Mouse (Mus musculus) left cerebral cortex, adult 6 months (tissue): ENCODE measurements around the gene Lpar3. TPM values are rescaled to one million over a fixed set of nuclear protein-coding genes. Genes with fewer than 3 reads are reported as not detected.

ENCODE experiments used
- long read RNA-seq, 2 experiments: library from polyadenylated mRNA; unstranded; transcript quantifications; one replicate each; pipeline ENCODE4 v2.0.0; 2019 to 2020
- polyA plus RNA-seq: library from polyadenylated mRNA; unstranded; fragments of <200 nt; fragmentation: Nextera tagmentation; gene quantifications from 2 replicates; pipeline ENCODE4 v1.2.3, GENCODE M21; 2021

The Lpar3 gene
- 0.51 and 0.67 TPM in 2 replicates for polyA plus RNA-seq
- long read RNA-seq, experiment 1, partial matches to known transcripts: 0 of 4 reads
- long read RNA-seq, experiment 1, other reads (novel, unspliced or antisense): 0 of 4 reads
- long read RNA-seq, experiment 2, partial matches to known transcripts: 1 of 2 reads
- long read RNA-seq, experiment 2, other reads (novel, unspliced or antisense): 0 of 2 reads

DNA sequence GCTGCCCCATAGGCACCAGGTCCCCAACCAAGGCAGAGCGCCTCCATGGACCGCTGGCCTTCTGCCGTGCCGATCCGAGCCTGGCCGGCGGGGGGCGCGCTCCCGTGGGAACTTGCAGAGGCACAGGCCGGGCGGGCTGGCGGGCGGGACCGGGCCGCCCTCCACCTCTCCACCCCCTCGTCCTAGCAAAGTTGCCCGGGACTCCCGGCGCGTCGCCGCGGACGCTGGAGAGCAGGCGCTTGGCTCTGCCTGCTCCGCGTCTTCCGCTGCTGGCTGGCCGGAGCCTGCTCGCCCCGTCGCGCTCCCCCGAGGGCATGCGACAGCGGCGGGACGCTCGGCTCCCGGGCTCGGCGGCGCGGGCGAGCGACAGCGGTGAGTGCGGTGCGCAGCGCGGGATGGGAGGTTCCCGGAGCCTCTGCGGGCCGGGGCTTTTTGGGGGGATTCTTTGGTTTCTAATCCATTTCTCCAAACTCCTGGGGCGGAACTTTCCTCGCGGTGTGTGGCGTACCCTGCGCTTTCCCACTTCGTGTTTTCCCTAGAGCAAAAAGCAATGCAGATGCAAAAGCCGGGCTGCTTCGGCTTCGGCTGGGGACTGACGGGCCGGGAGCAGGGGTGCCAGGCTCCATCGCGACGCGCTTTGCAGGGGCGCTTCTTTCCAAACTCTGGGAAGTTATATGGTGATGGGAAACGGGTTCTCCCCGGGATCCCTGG lies at the start of gene Lpar3:
Gene Lpar3 (plus strand): TSS at position 188 of the 711 bp plus-strand sequence.

Other genes with a start within 250 kb of the Lpar3 start
- 0.31 and 0.43 TPM in 2 replicates for gene Syde2, start 233.1 kb upstream of the Lpar3 start, polyA plus RNA-seq
- 0.07 and 0.13 TPM in 2 replicates for gene Wdr63, start 112.8 kb upstream of the Lpar3 start, polyA plus RNA-seq
- not detected in 2 replicates for gene Mcoln3, start 103.5 kb upstream of the Lpar3 start, polyA plus RNA-seq
- gene Mcoln2, start 71.1 kb upstream of the Lpar3 start, polyA plus RNA-seq: 0.06 TPM in 1 of 2 replicates, not detected in the other
- 18.1 and 35.3 TPM in 2 replicates for gene Ssx2ip, start 183.7 kb downstream of the Lpar3 start, polyA plus RNA-seq
- 6.4 and 6.6 TPM in 2 replicates for gene Ctbs, start 228.8 kb downstream of the Lpar3 start, polyA plus RNA-seq